Mouse (Mus musculus) neutrophil, adult 59 days (primary cell): ENCODE measurements around the gene Rap1a. TPM values are rescaled to one million over a fixed set of nuclear protein-coding genes. Genes with fewer than 3 reads are reported as not detected.

Source experiments
- total RNA-seq, 2 experiments: library from RNA; stranded (reverse); gene quantifications; 1 replicate in 1 of 2; 2 replicates in 1 of 2; pipeline ENCODE4 v1.2.4; 2023

Gene Rap1a
- 100 to 1,000 TPM; 131 to 157 TPM for total RNA-seq

DNA sequence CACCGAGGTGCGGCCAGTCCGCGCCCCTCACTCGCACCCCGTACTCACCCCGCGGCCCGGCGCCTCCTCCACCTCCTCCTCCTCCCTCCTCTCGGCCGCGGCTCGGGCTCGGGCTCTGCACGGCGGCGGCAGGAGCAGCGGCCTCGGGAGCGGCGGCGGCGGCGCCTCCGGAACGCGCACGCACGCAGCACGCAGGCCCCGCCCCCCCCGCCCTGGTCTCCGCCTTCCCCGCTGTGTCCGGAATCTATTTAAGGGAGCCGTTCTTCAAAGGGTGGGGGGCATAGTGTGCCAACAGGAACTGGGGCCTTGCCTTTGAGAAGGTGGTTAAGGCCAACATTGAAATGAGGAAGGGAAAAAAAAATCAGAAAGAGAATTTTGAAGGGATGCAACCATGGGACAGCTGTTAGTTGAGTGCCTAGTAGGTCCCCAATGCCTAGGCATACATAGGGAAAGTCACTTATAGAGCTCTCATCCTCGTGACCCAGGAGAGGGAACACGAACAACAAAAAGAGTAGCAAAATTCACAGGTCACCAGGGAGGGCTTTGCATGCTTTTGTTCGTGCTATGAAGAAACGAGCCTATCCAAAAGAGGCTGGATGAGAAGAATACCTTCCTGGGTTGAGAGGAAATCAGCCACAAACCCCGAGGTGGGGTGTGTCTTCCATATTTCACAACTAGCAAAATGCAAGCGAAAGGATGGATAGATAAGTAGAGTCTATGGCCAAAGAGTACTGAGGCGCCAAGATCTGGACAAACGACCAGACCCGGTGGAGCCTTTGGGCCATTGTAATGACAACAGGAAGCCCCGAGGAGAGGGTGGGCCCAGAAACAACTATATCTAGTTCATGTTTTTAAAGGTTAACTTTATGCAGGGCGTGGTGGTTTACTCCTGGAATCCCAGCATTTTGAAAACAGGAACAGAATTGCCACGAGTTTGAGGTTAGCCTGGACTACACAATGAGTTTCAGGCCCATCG is at the start of gene Rap1a:
Rap1a (minus strand) TSS at position 146 of the 976 bp plus-strand sequence.

DNA sequence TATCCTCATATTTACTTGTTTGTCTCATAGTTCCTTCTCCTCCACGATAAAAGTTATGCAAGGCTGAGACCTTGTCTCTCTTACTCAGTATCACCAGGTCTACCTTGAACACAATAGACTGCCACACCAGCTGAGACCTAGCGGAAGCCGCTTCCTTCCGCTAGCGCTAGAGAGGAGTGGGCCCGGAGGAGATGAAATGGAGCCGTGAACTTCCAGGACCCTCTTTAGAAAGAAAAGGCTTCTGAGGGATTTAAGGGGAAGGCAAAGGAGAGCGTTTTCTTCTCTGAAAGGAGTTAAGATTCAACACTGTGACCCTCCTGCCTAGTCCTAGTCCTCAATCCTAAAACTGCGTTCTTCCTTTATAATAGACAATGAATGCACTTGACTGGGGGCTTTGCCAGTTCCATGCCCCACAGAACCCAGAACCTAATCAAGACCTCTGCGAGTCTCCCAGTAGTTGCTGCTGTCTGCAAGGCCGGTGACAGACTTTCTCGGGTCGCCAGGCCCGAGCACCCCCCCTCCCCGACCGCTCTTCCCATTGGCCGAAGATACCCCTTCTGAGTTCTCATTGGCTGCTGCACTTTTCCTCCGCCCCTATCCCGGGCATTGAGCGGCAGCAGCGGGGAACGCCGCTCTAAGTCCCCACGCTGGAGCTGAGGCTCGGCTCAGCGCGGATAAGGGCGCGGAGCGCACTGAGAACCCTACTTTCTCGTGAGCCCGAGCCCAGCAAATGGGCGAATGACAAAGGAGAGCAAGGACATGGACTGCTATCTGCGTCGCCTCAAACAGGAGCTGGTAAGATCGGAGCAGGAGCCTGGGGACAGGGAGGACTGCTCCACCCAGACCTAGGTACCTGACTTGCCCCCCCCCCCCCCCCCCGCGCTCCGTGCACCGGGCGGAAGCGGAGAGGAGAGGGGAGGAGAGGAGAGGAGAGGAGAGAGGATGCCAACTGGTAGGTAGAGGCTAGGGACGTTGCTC is 96.8 kb downstream of the Rap1a start, which contains the start of gene Inka2:
Inka2 (plus strand) TSS at position 569 of the 978 bp plus-strand sequence.

DNA sequence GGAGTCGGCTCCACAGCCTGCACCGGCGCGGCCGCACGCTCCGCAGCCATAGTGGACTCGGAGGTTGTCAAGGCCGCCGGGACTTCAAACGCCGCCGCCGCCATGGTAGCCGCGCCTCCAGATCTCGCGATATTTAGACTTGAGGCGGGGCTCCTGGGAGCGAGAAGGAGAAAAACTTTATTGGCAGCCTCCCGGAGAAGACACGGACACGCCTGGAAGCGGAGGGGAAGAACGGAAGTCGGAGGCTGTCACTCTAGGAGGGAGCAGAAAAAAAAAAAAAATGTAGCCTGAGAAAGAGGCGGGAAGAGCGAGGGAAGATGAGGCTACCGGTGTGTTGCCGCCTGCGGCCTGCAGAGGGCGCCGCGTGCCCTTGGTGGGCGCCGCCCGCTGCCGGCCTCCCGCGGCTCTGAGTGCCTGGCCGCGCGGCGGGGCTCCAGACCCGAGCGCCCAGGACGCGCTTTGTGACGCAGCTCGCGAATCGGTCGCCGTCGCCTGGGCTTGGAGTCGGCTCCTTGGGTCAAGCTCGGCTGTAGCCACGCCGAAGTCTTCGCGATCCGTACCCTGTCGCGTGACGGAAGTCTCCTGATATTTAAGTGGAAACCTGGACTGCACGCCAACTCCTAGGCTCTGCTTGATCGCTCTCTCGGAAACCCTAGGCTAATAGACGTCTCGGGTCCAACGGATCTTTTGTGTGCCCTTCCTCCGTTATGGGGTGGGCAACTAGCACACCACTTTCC is 113.6 kb downstream of the Rap1a start, which contains the start of gene Ddx20:
Ddx20 (minus strand) TSS at position 251 of the 737 bp plus-strand sequence.

Other genes starting within 250 kb of the Rap1a start
- 10 to 100 TPM; 11.6 to 14.5 TPM for gene Ddx20, start 113.8 kb downstream of the Rap1a start, total RNA-seq
- not detected for gene Inka2, start 96.7 kb downstream of the Rap1a start, total RNA-seq
- 1 to 10 TPM; 2.7 to 3.2 TPM for gene Adora3, start 69.5 kb upstream of the Rap1a start, total RNA-seq
- gene Tmigd3, start 69.6 kb upstream of the Rap1a start, total RNA-seq: 1 to 10 TPM in 1 of 2 experiments, under 1 TPM in 1; 0.49 to 1.2 TPM
- gene I830077J02Rik, start 131.3 kb upstream of the Rap1a start, total RNA-seq: 10 to 100 TPM; 74.1 to 95.4 TPM
- 10 to 100 TPM; 33.7 to 38.0 TPM for gene Wdr77, start 158.0 kb upstream of the Rap1a start, total RNA-seq
- gene Atp5f1, start 158.8 kb upstream of the Rap1a start, total RNA-seq: 100 to 1,000 TPM; 150 to 160 TPM
- gene Ovgp1, start 172.4 kb upstream of the Rap1a start, total RNA-seq: 1 to 10 TPM; 5.5 to 6.3 TPM
- gene Pifo, start 213.3 kb upstream of the Rap1a start, total RNA-seq: not detected
- gene Chil5, start 231.5 kb upstream of the Rap1a start, total RNA-seq: 10 to 100 TPM; 12.4 to 19.1 TPM